Mouse (Mus musculus) cerebellum, adult 2 months (tissue): ENCODE measurements around the gene Gprc5c.

ENCODE experiments used
- CTCF ChIP-seq: fragments of 200-500 bp; IDR thresholded peaks from 2 replicates; pipeline ENCODE4 v1.5.1; 2011; ENCODE audit warnings: low read depth, mild to moderate bottlenecking, control low read depth, low read length, moderate library complexity, borderline replicate concordance; ENCODE audit not compliant: insufficient read depth
- POLR2A ChIP-seq: fragments of 200-500 bp; IDR thresholded peaks from 2 replicates; pipeline ENCODE4 v1.6.1; 2011; ENCODE audit warnings: low read length, control low read depth, borderline replicate concordance; ENCODE audit not compliant: insufficient read depth

DNA sequence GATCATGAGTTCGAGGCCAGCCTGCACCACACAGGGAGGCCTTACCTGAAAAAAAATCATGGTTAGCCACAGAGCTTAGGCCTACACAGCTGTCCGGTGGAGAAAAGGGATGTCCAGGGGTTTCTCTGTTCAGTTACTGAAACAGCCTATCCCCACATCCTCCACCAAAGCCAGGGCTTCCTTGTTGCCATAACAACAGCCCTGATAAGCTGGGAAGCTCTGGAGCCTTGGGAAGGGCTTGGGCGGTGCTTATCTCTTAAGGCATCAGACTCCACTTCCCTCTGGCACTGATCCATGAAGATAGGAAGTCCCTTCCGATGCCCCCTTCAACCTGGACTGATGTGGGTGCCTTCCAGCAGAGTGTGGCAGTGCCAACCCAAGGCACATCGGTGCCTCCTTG, 17.8 kb upstream of the Gprc5c start:
- no peak for TF ChIP-seq CTCF
- TF ChIP-seq POLR2A: no peak
